Mouse (Mus musculus): Measurements from ENCODE around the gene Olfr857.
"Not testable (repeated sequence)": the region's sequence is repeated elsewhere in the genome, so short reads cannot be mapped to it uniquely, and the experiment has no call there.

The Olfr857 gene

GRCm38 (mm10) chr9:19709133-19709532 lies at the start of gene Olfr857:
Gene Olfr857 (plus strand): TSS chr9:19709433.
- DNase-seq (ENCODE audit: low spot score): no peak

- no peak for DNase-seq (ENCODE audit: low spot score)
Observed at GRCm38 (mm10) chr9:19690281-19690680, 19.0 kb upstream of the Olfr857 start.

DNA sequence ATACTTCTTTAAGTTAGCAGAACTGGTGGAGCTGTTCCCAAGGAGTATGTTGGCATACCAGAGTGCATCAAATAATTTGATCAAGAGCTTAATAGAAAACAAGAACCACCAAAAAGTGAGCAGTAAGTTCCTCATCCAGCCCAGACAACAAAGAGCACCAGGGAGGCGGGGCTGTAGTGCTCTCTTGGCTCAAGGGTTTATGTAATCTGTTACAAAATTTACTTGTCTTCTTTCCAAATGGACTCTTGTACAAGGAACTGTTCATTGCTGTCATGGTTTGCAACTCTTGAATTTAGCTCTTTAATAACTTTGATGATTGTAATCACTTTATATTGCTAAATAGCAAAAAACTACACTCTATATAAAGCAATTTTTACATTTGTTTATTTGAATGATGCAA lies 17.8 kb upstream of the Olfr857 start:
- DNase-seq (ENCODE audit: low spot score): no peak

GRCm38 (mm10) chr9:19692430-19692829 lies 16.8 kb upstream of the Olfr857 start:
- DNase-seq (ENCODE audit: low spot score): no peak

DNA sequence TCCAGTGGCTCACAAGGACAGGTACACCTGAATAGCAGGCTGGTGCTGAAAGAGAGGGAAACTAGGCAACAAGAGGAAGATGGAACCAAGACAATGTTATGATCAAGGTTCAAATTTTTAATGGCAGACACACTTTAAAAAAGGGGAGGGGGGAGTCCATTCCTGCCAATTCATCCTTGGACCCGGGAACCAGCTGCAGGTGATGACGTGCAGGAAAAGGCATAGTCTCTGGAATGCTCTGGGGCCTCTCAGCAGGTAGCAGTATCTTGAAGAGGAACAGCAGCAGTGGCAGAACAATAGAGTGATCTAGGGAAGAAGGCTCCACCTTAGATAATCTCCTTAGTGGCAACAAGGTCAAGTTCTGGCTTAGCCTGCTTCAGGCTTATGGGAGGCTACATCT lies 14.9 kb upstream of the Olfr857 start:
- DNase-seq (ENCODE audit: low spot score): not testable (repeated sequence)

- not testable (repeated sequence) for DNase-seq (ENCODE audit: low spot score)
Observed at GRCm38 (mm10) chr9:19694898-19695379, 14.3 kb upstream of the Olfr857 start.

GRCm38 (mm10) chr9:19704546-19704945 lies 4.7 kb upstream of the Olfr857 start:
- not testable (repeated sequence) for DNase-seq (ENCODE audit: low spot score)

Measured in yolk sac, embryonic 10.5 days (tissue).